Mouse (Mus musculus) megakaryocyte, embryonic 14.5 days (primary cell): ENCODE measurements around the gene Tpd52l1.

ENCODE experiments used
- FLI1 ChIP-seq: IDR thresholded peaks from 2 replicates; pipeline ENCODE4 v1.6.1; 2012; ENCODE audit warnings: low read length, inconsistent platforms, mixed read lengths
- GATA1 ChIP-seq: IDR thresholded peaks from 3 replicates; pipeline ENCODE4 v1.6.1; 2012; ENCODE audit warnings: mixed read lengths, low read length, inconsistent platforms, borderline replicate concordance

DNA sequence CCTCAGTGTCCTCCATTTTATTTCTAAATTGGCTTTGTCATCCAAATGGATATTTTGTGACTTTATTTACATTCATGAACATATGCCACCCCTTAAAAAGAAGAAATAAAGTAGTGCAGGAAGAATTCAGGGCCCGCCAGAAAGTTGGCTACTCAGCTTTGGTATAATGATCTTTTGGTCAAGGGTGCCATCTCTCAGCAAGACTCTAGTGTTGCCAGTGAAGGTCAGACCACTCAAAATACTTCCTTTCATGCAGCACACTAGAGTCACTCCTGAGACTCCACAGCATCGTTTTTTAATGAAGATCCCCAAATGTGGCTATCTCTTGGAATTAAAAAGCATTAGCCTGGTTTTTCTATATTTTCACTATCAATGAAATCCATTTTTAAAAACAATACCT is 147.5 kb downstream of the Tpd52l1 start:
- no peak for TF ChIP-seq FLI1
- TF ChIP-seq GATA1, result no peak
